Mouse (Mus musculus) ES-E14 (cell line): ENCODE measurements around the gene Ppfia1.
A peak's percentile ranks its signal among the peaks of the same experiment; 100 is the strongest.

Experiments
- CHD2 ChIP-seq: IDR thresholded peaks from 2 replicates; pipeline ENCODE4 v1.6.1; 2014; ENCODE audit warnings: mild to moderate bottlenecking, low read depth, low read length, inconsistent platforms
- ZC3H11A ChIP-seq: IDR thresholded peaks from 2 replicates; pipeline ENCODE4 v1.6.1; 2012; ENCODE audit warnings: low read depth, mild to moderate bottlenecking, inconsistent platforms, low read length, borderline replicate concordance

DNA sequence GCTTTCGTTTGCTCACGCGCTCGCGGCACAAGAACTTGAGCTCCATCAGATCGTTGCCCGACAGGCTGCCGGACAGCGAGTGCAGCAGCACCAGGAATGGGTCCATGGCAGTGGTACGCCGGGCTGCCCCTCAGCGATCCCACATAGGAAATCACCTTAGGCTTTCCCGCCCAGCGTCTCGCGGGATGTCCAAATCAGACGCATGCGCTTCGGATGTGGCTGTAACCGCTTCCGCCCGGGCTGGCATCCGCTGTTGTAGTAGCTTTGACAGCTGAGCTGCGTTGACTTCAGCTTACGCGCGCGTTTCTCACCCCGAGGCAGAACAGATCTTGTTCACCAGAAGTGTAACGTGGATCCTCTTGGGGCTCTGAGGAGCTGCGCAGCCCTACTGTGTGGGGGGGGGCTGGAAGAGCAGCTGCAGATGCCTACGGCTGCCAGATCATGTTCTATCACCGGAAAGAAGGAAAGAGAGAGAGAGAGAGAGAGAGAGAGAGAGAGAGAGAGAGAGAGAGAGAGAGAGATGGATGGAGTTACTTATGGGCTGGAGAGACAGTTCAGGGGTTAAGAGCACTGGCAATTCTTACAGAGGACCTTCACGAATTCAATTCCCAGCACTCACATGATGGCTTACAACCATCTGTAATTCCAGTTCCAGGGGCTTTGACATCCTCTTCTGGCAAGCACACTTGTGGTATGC, 28.9 kb upstream of the Ppfia1 start, which contains the start of gene Fadd:
- TF ChIP-seq CHD2 = peak; percentile 99
- TF ChIP-seq ZC3H11A = no peak
